Mouse (Mus musculus): ENCODE measurements around the gene Tpra1. TPM values are rescaled to one million over a fixed set of nuclear protein-coding genes. Genes with fewer than 3 reads are reported as not detected.
A peak's percentile ranks its signal among the peaks of the same experiment; 100 is the strongest.

The Tpra1 gene
- polyA plus RNA-seq, 1 experiment from 2014 or later, result 81.6 TPM

DNA sequence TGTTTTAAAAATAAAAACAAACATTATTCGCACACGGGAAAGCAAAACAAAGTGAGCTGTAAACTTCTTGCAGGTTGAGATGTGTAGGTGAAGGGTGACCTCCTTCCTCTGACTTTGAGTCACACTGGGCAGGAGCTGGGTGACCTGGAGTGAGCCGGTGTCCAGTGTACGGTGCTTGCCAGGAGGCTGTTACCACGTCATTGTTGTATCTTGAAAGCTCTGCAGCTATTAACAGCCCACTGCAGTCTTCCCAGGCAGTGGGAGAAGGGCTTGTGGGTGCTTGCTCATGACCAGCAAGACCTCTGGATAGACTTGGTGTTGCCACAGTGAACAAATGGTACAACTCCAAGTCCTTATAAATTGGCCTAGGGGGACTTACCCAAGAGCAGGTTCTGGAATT, 12.7 kb downstream of the Tpra1 start:
- no peak for TF ChIP-seq CTCF (IDR thresholded peaks at IDR 0.05; ENCODE audit: low read depth)
- Histone ChIP-seq H3K36me3 (ENCODE audit: control insufficient read depth, insufficient read depth) (peaks cover 27% of the 10 kb centered on the region), H3K9me3 (ENCODE audit: control insufficient read depth) (no peaks in the 10 kb centered on the region), H3K27ac (ENCODE audit: low read depth, low read length) (no peak overlapping the region), H3K9ac (ENCODE audit: low read depth, low read length) (no peak overlapping the region), H3K4me3 (ENCODE audit: low read depth, low read length) (no peak overlapping the region), H3K4me1 (replicated peaks; ENCODE audit: control insufficient read depth, insufficient read depth, low read length) (no peaks in the 10 kb centered on the region), H3K4me2 (replicated peaks; ENCODE audit: low read depth) (no peak overlapping the region), H3K27me3 (replicated peaks; ENCODE audit: control insufficient read depth, insufficient read depth, low read length) (no peaks in the 10 kb centered on the region)
- 68% methylated on average over 5 of the region's 5 CpGs for WGBS
- no peak for ATAC-seq

DNA sequence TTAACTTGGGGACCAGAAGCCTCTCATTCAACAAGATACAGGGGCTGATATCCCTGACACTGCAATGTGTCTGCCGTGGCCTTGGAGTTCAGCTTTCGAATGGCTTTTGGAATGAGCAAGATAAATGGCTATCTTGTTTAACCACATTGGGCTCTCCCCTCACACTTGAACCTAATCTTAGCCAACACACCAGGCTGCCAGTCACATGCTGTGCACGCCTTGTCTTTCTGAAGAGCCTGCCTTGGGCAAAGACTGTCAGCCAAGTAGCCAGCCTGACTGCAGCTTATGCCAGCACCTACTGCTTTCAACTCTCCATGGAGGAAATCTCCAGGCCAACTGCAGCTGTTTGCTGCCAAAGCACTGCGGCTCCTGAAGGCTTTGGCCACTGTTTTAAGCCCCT, 13.5 kb downstream of the Tpra1 start:
- Histone ChIP-seq H3K36me3 (ENCODE audit: control insufficient read depth, insufficient read depth) (peaks cover 20% of the 10 kb centered on the region), H3K4me2 (replicated peaks; ENCODE audit: low read depth) (no peak overlapping the region), H3K4me3 (ENCODE audit: low read depth, low read length) (no peak overlapping the region), H3K4me1 (replicated peaks; ENCODE audit: control insufficient read depth, insufficient read depth, low read length) (no peaks in the 10 kb centered on the region), H3K27me3 (replicated peaks; ENCODE audit: control insufficient read depth, insufficient read depth, low read length) (no peaks in the 10 kb centered on the region), H3K9me3 (ENCODE audit: control insufficient read depth) (no peaks in the 10 kb centered on the region), H3K27ac (ENCODE audit: low read depth, low read length) (no peak overlapping the region), H3K9ac (ENCODE audit: low read depth, low read length) (no peak overlapping the region)
- TF ChIP-seq CTCF (IDR thresholded peaks at IDR 0.05; ENCODE audit: low read depth), result no peak
- 81% methylated on average over 4 of the region's 4 CpGs for WGBS
- no peak for ATAC-seq

GRCm38 (mm10) chr6:88916153-88916552, 14.1 kb downstream of the Tpra1 start:
- Histone ChIP-seq H3K4me1 (replicated peaks; ENCODE audit: control insufficient read depth, insufficient read depth, low read length) (no peaks in the 10 kb centered on the region), H3K9me3 (ENCODE audit: control insufficient read depth) (no peaks in the 10 kb centered on the region), H3K27me3 (replicated peaks; ENCODE audit: control insufficient read depth, insufficient read depth, low read length) (no peaks in the 10 kb centered on the region), H3K9ac (ENCODE audit: low read depth, low read length) (no peak overlapping the region), H3K27ac (ENCODE audit: low read depth, low read length) (no peak overlapping the region), H3K36me3 (ENCODE audit: control insufficient read depth, insufficient read depth) (peaks cover 14% of the 10 kb centered on the region; the same call in 1 of the 2 replicates), H3K4me3 (ENCODE audit: low read depth, low read length) (no peak overlapping the region), H3K4me2 (replicated peaks; ENCODE audit: low read depth) (no peak overlapping the region)
- TF ChIP-seq CTCF (IDR thresholded peaks at IDR 0.05; ENCODE audit: low read depth), result peak; percentile 89
- 77% methylated on average over 1 of the region's 1 CpGs for WGBS
- no peak for ATAC-seq

DNA sequence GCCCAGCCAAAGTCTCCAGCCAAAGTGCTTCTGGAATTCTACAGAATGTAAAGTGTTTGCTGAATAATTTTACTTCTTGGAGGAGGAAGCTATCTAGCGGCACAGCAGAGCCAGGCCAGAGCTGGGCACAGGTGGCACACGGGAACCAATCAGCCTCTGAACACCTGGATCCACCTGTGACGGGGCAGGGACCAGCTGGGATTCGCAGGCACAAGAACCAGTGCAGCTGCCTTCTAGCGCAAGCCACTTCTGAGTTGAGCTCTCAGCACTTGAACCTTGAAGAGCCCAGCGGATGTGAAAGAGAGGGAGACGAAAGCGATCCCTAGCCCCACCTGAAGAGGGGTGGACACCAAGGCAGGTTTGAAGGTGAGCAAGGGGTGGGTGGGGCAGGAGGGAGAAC, 16.8 kb downstream of the Tpra1 start:
- no peak for TF ChIP-seq CTCF (IDR thresholded peaks at IDR 0.05; ENCODE audit: low read depth)
- no peak overlapping the region for H3K9ac ChIP-seq (ENCODE audit: low read depth, low read length)
- no peak overlapping the region for H3K27ac ChIP-seq (ENCODE audit: low read depth, low read length)
- no peaks in the 10 kb centered on the region for H3K4me1 ChIP-seq (replicated peaks; ENCODE audit: control insufficient read depth, insufficient read depth, low read length)
- H3K27me3 ChIP-seq (replicated peaks; ENCODE audit: control insufficient read depth, insufficient read depth, low read length), result no peaks in the 10 kb centered on the region
- H3K4me2 ChIP-seq (replicated peaks; ENCODE audit: low read depth), result no peak overlapping the region
- no peak overlapping the region for H3K4me3 ChIP-seq (ENCODE audit: low read depth, low read length)
- ATAC-seq, result no peak
- no peaks in the 10 kb centered on the region for H3K36me3 ChIP-seq (ENCODE audit: control insufficient read depth, insufficient read depth)
- WGBS, result 88% methylated on average over 8 of the region's 8 CpGs
- H3K9me3 ChIP-seq (ENCODE audit: control insufficient read depth), result no peaks in the 10 kb centered on the region

DNA sequence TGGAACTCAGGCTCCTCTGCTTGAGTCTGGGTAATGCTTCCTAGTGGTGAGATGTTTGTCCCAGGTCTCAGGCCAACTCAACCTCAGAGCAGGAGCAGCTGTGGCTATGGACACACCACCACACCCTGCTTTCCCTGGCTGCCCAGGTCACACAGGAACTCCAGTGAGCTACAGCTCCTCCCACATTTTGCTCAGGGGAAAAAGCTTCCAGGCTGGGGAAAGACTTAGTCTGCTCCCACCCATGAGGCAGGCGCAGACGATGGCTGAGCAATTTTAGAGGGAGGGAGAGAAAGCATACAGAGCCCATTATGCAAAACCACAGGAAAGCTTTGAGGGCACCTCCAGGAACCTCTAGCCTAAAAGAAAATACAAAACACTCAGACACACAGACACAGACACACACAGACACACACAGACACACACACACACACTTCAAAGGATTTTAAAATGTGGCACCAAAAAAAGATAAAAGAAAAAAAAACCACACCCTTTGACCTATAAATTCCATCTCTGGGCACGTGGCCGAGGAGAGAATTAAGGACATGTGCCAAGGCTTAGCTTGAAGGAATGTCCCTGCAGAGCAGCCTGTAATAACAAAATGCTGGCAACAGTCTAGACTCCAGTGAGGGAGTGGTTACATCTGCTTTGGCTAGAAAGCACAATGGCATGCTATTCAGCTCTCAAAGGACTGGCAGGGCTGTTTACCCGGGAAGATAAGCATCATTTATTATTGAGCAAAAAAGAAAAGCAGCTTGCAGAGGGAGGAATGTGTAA, 22.6 kb downstream of the Tpra1 start:
- peak; percentile 57 for ATAC-seq
- WGBS, result 15% methylated on average over 5 of the region's 5 CpGs

DNA sequence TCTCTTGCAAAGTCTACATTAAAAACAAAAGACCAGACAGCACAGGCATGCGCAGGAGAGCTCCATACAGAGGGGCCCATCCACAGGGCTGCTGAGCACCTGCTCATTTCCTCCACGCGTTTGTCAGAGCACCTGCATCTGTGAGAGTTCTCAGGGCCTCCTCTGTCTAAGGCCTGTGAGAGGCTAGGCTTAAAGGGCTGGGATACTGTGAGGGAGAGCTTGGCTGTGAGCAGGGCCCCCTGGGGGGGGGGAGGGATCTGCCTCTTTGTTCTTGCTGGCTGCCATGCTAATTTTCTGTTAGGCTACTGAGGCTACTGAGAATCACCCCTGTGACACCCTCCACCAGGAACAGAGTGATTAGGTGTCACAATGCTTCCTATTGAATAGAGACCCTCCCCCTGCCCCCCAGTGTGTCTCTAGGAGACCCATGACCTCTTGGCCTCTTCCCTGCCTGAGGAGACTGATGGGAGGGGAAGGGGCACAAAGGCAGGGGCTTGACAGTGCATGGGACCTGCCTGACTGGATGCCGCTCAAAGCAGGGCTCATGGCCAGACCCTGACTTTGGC, 23.7 kb downstream of the Tpra1 start:
- H3K4me3 ChIP-seq (ENCODE audit: low read depth, low read length), result no peak overlapping the region
- ATAC-seq, result peak; percentile 48; the same call in 1 of the 2 replicates
- no peak overlapping the region for H3K4me2 ChIP-seq (replicated peaks; ENCODE audit: low read depth)
- H3K36me3 ChIP-seq (ENCODE audit: control insufficient read depth, insufficient read depth), result no peaks in the 10 kb centered on the region
- no peak for TF ChIP-seq CTCF (IDR thresholded peaks at IDR 0.05; ENCODE audit: low read depth)
- H3K9me3 ChIP-seq (ENCODE audit: control insufficient read depth), result no peaks in the 10 kb centered on the region
- 25% methylated on average over 4 of the region's 4 CpGs for WGBS
- no peak overlapping the region for H3K9ac ChIP-seq (ENCODE audit: low read depth, low read length)
- no peak overlapping the region for H3K27ac ChIP-seq (ENCODE audit: low read depth, low read length)
- no peaks in the 10 kb centered on the region for H3K27me3 ChIP-seq (replicated peaks; ENCODE audit: control insufficient read depth, insufficient read depth, low read length)
- no peaks in the 10 kb centered on the region; the same call in 1 of the 2 replicates for H3K4me1 ChIP-seq (replicated peaks; ENCODE audit: control insufficient read depth, insufficient read depth, low read length)

More for the DNA sequence above, 22.6 kb downstream of the Tpra1 start:
- Histone ChIP-seq H3K4me1 (replicated peaks; ENCODE audit: control insufficient read depth, insufficient read depth, low read length) (no peaks in the 10 kb centered on the region; the same call in 1 of the 2 replicates), H3K27ac (ENCODE audit: low read depth, low read length) (no peak overlapping the region), H3K36me3 (ENCODE audit: control insufficient read depth, insufficient read depth) (no peaks in the 10 kb centered on the region), H3K4me2 (replicated peaks; ENCODE audit: low read depth) (no peak overlapping the region), H3K9me3 (ENCODE audit: control insufficient read depth) (no peaks in the 10 kb centered on the region), H3K9ac (ENCODE audit: low read depth, low read length) (no peak overlapping the region), H3K27me3 (replicated peaks; ENCODE audit: control insufficient read depth, insufficient read depth, low read length) (no peaks in the 10 kb centered on the region), H3K4me3 (ENCODE audit: low read depth, low read length) (no peak overlapping the region)
- TF ChIP-seq CTCF (IDR thresholded peaks at IDR 0.05; ENCODE audit: low read depth), result no peak
